Mouse (Mus musculus): Measurements from ENCODE around the gene Gfy. TPM values are rescaled to one million over a fixed set of nuclear protein-coding genes. Genes with fewer than 3 reads are reported as not detected.

The Gfy gene
- polyA plus RNA-seq, 1 experiment, result not detected

DNA sequence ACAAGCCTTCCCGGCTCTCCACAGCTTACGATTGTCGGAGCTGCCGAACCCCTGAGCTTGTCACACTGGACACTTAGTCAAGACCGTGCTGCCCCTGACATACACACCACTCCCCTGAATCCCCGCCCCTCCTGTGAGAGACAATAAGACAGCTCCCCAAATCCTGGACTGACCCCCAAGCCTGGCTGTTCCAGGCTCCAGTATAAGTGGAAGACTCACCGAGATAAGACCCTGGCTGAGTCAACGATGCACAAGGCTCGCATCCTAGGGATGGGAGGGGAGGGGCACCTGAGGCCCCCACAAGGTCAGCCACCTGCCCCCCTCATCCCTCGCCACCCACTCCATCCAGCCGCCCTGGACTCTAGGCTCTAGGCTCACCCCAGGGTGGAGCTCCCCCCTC lies 47.5 kb downstream of the Gfy start:
- H3K27me3 ChIP-seq (ENCODE audit: control insufficient read depth, insufficient read depth, low read length), result no peaks in the 10 kb centered on the region
- DNase-seq (ENCODE audit: low read depth in 1 of 2, low spot score in 2 of 2), result no peak
- H3K4me3 ChIP-seq (ENCODE audit: extremely low read depth, insufficient read depth, insufficient read length), result no peak overlapping the region
- 98% methylated on average over 11 of the region's 11 CpGs for WGBS
- no peak for TF ChIP-seq CTCF (IDR thresholded peaks at IDR 0.05; ENCODE audit: extremely low read depth, insufficient read depth, insufficient read length, insufficient replicate concordance)
- TF ChIP-seq POLR2A (IDR thresholded peaks at IDR 0.05; ENCODE audit: low read depth, low read length), result no peak
- no peak overlapping the region for H3K27ac ChIP-seq (ENCODE audit: insufficient read depth, low read length)
- H3K4me1 ChIP-seq (ENCODE audit: control insufficient read depth, insufficient read depth, insufficient read length), result peaks cover 5% of the 10 kb centered on the region; the same call in 1 of the 2 replicates
- H3K36me3 ChIP-seq (ENCODE audit: control insufficient read depth, insufficient read depth, low read length), result peaks cover 12% of the 10 kb centered on the region

DNA sequence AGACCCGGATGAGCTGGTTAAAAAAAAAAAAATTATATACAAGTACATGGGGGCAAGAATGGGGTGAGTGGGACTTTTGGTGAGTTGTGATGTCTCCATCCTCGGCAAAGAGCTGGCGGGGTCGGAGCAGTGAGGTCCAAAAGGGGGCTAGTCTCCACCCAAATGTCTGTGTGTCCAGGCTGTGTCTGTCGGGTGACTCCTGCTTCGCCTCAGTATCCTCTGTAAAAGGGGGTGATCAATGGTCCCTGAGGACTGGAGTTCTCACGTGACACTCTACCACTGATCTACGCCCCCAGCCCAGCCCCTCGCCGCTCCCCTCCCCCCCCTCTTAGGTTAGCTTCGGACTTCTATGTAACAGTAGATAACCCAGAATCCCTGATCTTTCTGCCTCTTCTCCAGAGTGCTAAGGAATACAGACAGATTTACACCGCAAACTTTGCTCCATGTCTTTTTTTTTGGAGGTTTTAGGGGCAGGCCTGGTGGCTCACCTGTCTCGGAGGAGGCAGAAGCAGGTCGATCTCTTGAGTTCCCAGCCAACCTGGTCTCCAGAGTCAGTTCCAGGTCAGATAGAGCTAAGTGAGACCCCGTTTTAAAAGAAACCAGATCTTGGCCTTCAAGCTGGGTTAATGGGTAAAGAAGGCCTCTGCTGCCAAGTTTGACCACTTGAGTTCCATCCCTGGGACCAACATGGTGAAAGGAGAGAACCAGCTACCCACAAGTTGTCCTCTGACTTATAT lies 49.4 kb downstream of the Gfy start:
- peaks cover 3% of the 10 kb centered on the region; the same call in 1 of the 2 replicates for H3K4me1 ChIP-seq (ENCODE audit: control insufficient read depth, insufficient read depth, insufficient read length)

GRCm38 (mm10) chr7:45129318-45129717 lies 50.1 kb downstream of the Gfy start:
- WGBS, result 3% methylated on average over 17 of the region's 17 CpGs
- DNase-seq (ENCODE audit: low read depth in 1 of 2, low spot score in 2 of 2), result no peak
- peaks cover 3% of the 10 kb centered on the region; the same call in 1 of the 2 replicates for H3K4me1 ChIP-seq (ENCODE audit: control insufficient read depth, insufficient read depth, insufficient read length)
- peaks cover 29% of the 10 kb centered on the region for H3K36me3 ChIP-seq (ENCODE audit: control insufficient read depth, insufficient read depth, low read length)
- H3K4me3 ChIP-seq (ENCODE audit: extremely low read depth, insufficient read depth, insufficient read length), result peak overlapping the region; percentile 60
- H3K27me3 ChIP-seq (ENCODE audit: control insufficient read depth, insufficient read depth, low read length), result no peaks in the 10 kb centered on the region
- TF ChIP-seq POLR2A (IDR thresholded peaks at IDR 0.05; ENCODE audit: low read depth, low read length) (no peak; the same call in 1 of the 2 replicates), CTCF (IDR thresholded peaks at IDR 0.05; ENCODE audit: extremely low read depth, insufficient read depth, insufficient read length, insufficient replicate concordance) (no peak)
- H3K27ac ChIP-seq (ENCODE audit: insufficient read depth, low read length), result peak overlapping the region; percentile 85

More for the DNA sequence above, 49.4 kb downstream of the Gfy start:
- DNase-seq (ENCODE audit: low read depth in 1 of 2, low spot score in 2 of 2), result no peak
- H3K4me3 ChIP-seq (ENCODE audit: extremely low read depth, insufficient read depth, insufficient read length), result no peak overlapping the region
- no peak overlapping the region for H3K27ac ChIP-seq (ENCODE audit: insufficient read depth, low read length)
- peaks cover 29% of the 10 kb centered on the region for H3K36me3 ChIP-seq (ENCODE audit: control insufficient read depth, insufficient read depth, low read length)
- TF ChIP-seq CTCF (IDR thresholded peaks at IDR 0.05; ENCODE audit: extremely low read depth, insufficient read depth, insufficient read length, insufficient replicate concordance) (no peak), POLR2A (IDR thresholded peaks at IDR 0.05; ENCODE audit: low read depth, low read length) (no peak)
- 75% methylated on average over 15 of the region's 15 CpGs for WGBS
- H3K27me3 ChIP-seq (ENCODE audit: control insufficient read depth, insufficient read depth, low read length), result no peaks in the 10 kb centered on the region

DNA sequence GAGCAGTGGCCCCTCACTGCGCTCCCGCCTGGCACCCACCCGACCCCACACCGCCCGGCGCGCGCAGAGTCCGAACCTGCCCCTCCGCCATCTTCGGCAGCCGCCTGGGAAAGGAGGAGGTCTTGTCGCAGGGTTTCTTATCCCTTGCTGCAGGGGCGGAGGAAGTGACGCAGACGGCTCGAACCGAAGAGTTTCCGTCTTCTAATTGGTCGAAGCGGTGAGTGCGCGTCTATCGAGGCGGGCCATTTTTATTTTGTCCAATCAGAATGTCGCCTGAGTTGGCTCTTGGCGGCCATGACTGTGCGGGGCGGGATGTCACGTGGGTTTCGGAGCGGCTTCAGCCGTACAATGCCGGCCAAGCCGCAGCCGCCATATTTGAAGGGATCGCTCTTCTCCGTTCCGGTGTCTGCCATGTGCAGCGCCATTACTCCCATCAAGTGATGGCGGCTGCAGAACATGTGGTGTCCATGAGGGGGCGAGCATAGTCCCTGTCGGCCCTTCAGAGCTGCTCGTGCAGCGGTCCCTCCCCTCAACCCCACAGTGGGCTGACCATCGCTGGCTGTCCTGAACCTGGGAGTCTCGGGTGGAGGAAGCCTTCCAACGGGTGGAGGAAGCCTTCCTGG lies 50.6 kb downstream of the Gfy start, which contains the start of gene Rpl13a:
Gene Rpl13a, minus strand, starts transcription at position 138 of the 623 bp plus-strand sequence.
- peak; percentile 97 to 99 for DNase-seq (ENCODE audit: low read depth in 1 of 2, low spot score in 2 of 2)
- H3K4me3 ChIP-seq (ENCODE audit: extremely low read depth, insufficient read depth, insufficient read length), result peak within 1 kb of the TSS; percentile 91
- H3K27ac ChIP-seq (ENCODE audit: insufficient read depth, low read length), result peak within 1 kb of the TSS; percentile 88
- peaks cover 29% of the 10 kb centered on the region for H3K36me3 ChIP-seq (ENCODE audit: control insufficient read depth, insufficient read depth, low read length)
- WGBS, result under 1% methylated on average over 47 of the region's 48 CpGs
- no peaks in the 10 kb centered on the region for H3K27me3 ChIP-seq (ENCODE audit: control insufficient read depth, insufficient read depth, low read length)
- H3K4me1 ChIP-seq (ENCODE audit: control insufficient read depth, insufficient read depth, insufficient read length), result peaks cover 3% of the 10 kb centered on the region; the same call in 1 of the 2 replicates
- peak; percentile 97 for TF ChIP-seq POLR2A (IDR thresholded peaks at IDR 0.05; ENCODE audit: low read depth, low read length)
- TF ChIP-seq CTCF (IDR thresholded peaks at IDR 0.05; ENCODE audit: extremely low read depth, insufficient read depth, insufficient read length, insufficient replicate concordance), result peak; percentile 79; the same call in 1 of the 2 replicates

DNA sequence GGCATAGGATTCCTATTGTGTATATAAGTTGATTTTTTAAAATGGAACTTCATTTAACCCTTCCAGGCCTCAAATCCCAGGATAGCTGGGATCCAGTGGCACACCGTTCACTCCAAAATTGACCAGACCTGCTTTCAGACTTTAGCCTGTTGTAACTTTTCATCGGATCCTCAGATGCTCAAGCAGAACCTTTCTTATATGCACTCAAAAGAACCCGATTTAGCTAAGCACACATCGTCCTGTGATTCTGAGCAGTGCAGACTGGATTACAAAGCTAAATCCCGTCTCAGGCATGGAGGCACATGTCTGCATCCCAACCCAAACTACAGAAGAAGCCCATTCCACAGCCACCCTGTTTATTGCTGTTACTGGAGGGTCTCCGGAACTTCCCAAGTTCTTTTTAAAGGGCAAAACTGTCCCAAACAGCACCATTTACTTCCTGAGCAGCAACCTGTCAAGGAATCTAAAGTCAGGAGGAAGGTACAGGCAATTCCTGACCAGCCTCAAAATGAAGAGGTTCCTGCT lies 51.6 kb downstream of the Gfy start:
- no peaks in the 10 kb centered on the region for H3K27me3 ChIP-seq (ENCODE audit: control insufficient read depth, insufficient read depth, low read length)
- 3% methylated on average over 6 of the region's 6 CpGs for WGBS
- peak overlapping the region; percentile 91 for H3K4me3 ChIP-seq (ENCODE audit: extremely low read depth, insufficient read depth, insufficient read length)
- H3K36me3 ChIP-seq (ENCODE audit: control insufficient read depth, insufficient read depth, low read length), result peaks cover 32% of the 10 kb centered on the region
- TF ChIP-seq POLR2A (IDR thresholded peaks at IDR 0.05; ENCODE audit: low read depth, low read length) (no peak), CTCF (IDR thresholded peaks at IDR 0.05; ENCODE audit: extremely low read depth, insufficient read depth, insufficient read length, insufficient replicate concordance) (no peak)
- no peak for DNase-seq (ENCODE audit: low read depth in 1 of 2, low spot score in 2 of 2)
- H3K4me1 ChIP-seq (ENCODE audit: control insufficient read depth, insufficient read depth, insufficient read length), result peaks cover 3% of the 10 kb centered on the region; the same call in 1 of the 2 replicates
- peak overlapping the region; percentile 88 for H3K27ac ChIP-seq (ENCODE audit: insufficient read depth, low read length)

GRCm38 (mm10) chr7:45126844-45127699 lies 52.3 kb downstream of the Gfy start:
- Histone ChIP-seq H3K4me1 (ENCODE audit: control insufficient read depth, insufficient read depth, insufficient read length) (peaks cover 3% of the 10 kb centered on the region; the same call in 1 of the 2 replicates), H3K4me3 (ENCODE audit: extremely low read depth, insufficient read depth, insufficient read length) (peak overlapping the region; percentile 91), H3K27me3 (ENCODE audit: control insufficient read depth, insufficient read depth, low read length) (no peaks in the 10 kb centered on the region), H3K36me3 (ENCODE audit: control insufficient read depth, insufficient read depth, low read length) (peaks cover 35% of the 10 kb centered on the region), H3K27ac (ENCODE audit: insufficient read depth, low read length) (0 out of 2 replicates have a peak overlapping the region, but pooled peaks have one; percentile 14)
- TF ChIP-seq CTCF (IDR thresholded peaks at IDR 0.05; ENCODE audit: extremely low read depth, insufficient read depth, insufficient read length, insufficient replicate concordance) (no peak), POLR2A (IDR thresholded peaks at IDR 0.05; ENCODE audit: low read depth, low read length) (no peak)
- 45% methylated on average over 21 of the region's 21 CpGs for WGBS
- no peak for DNase-seq (ENCODE audit: low read depth in 1 of 2, low spot score in 2 of 2)

Other genes with a start within 250 kb of the Gfy start
- gene Tsks, start 236.4 kb downstream of the Gfy start, polyA plus RNA-seq (2012; rRNA removed), result not detected in 2 replicates
- 4.8 and 6.1 TPM in 2 replicates for gene Cpt1c, start 204.7 kb downstream of the Gfy start, polyA plus RNA-seq (2012; rRNA removed)
- 109 and 112 TPM in 2 replicates for gene Prmt1, start 193.0 kb downstream of the Gfy start, polyA plus RNA-seq (2012; rRNA removed)
- 134 and 147 TPM in 2 replicates for gene Irf3, start 181.9 kb downstream of the Gfy start, polyA plus RNA-seq (2012; rRNA removed)
- 33.2 and 38.5 TPM in 2 replicates for gene Bcl2l12, start 180.9 kb downstream of the Gfy start, polyA plus RNA-seq (2012; rRNA removed)
- gene Scaf1, start 163.2 kb downstream of the Gfy start, polyA plus RNA-seq (2012; rRNA removed), result 59.0 and 65.4 TPM in 2 replicates
- 55.1 and 65.1 TPM in 2 replicates for gene Rras, start 161.6 kb downstream of the Gfy start, polyA plus RNA-seq (2012; rRNA removed)
- gene Prr12, start 126.7 kb downstream of the Gfy start, polyA plus RNA-seq (2012; rRNA removed), result 16.1 TPM in 2 replicates
- gene Nosip, start 117.1 kb downstream of the Gfy start, polyA plus RNA-seq (2012; rRNA removed), result 67.9 and 95.7 TPM in 2 replicates
- gene Prrg2, start 116.9 kb downstream of the Gfy start, polyA plus RNA-seq (2012; rRNA removed), result 19.9 and 27.6 TPM in 2 replicates
- gene Rcn3, start 87.3 kb downstream of the Gfy start, polyA plus RNA-seq (2012; rRNA removed), result 96.5 and 100 TPM in 2 replicates
- gene Fcgrt, start 75.7 kb downstream of the Gfy start, polyA plus RNA-seq (2012; rRNA removed), result 64.4 and 75.4 TPM in 2 replicates
- gene Rps11, start 55.1 kb downstream of the Gfy start, polyA plus RNA-seq (2012; rRNA removed), result 273 and 325 TPM in 2 replicates
- gene Rpl13a, start 50.8 kb downstream of the Gfy start, polyA plus RNA-seq (2012; rRNA removed), result 1,860 and 2,797 TPM in 2 replicates
- gene Gm45713, start 43.3 kb downstream of the Gfy start, polyA plus RNA-seq (2012; rRNA removed), result 0.28 and 0.70 TPM in 2 replicates
- 183 and 197 TPM in 2 replicates for gene Flt3l, start 43.1 kb downstream of the Gfy start, polyA plus RNA-seq (2012; rRNA removed)
- gene Pih1d1, start 25.3 kb downstream of the Gfy start, polyA plus RNA-seq (2012; rRNA removed), result 45.2 and 48.7 TPM in 2 replicates
- gene Aldh16a1, start 25.0 kb downstream of the Gfy start, polyA plus RNA-seq (2012; rRNA removed), result 93.0 and 114 TPM in 2 replicates
- 0.05 and 0.06 TPM in 2 replicates for gene Slc17a7, start 15.6 kb downstream of the Gfy start, polyA plus RNA-seq (2012; rRNA removed)
- gene Pth2, start 1.4 kb upstream of the Gfy start, polyA plus RNA-seq (2012; rRNA removed), result not detected in 2 replicates
- 0.16 and 0.20 TPM in 2 replicates for gene Ccdc155, start 25.3 kb upstream of the Gfy start, polyA plus RNA-seq (2012; rRNA removed)
- gene Dkkl1, start 32.6 kb upstream of the Gfy start, polyA plus RNA-seq (2012; rRNA removed), result 2.1 and 2.8 TPM in 2 replicates
- gene Tead2, start 36.2 kb upstream of the Gfy start, polyA plus RNA-seq (2012; rRNA removed), result 10.6 and 12.1 TPM in 2 replicates
- gene Cd37, start 59.5 kb upstream of the Gfy start, polyA plus RNA-seq (2012; rRNA removed), result 1,116 and 1,582 TPM in 2 replicates
- gene Slc6a16, start 61.5 kb upstream of the Gfy start, polyA plus RNA-seq (2012; rRNA removed), result not detected in 2 replicates
- gene Slc6a21, start 97.9 kb upstream of the Gfy start, polyA plus RNA-seq (2012; rRNA removed), result 0.27 and 0.43 TPM in 2 replicates
- 7.9 and 10.0 TPM in 2 replicates for gene Trpm4, start 154.2 kb upstream of the Gfy start, polyA plus RNA-seq (2012; rRNA removed)
- gene Hrc, start 155.7 kb upstream of the Gfy start, polyA plus RNA-seq (2012; rRNA removed), result 0.04 and 0.09 TPM in 2 replicates
- 0.22 and 0.27 TPM in 2 replicates for gene Ppfia3, start 187.4 kb upstream of the Gfy start, polyA plus RNA-seq (2012; rRNA removed)
- 0.90 and 2.1 TPM in 2 replicates for gene Lin7b, start 191.0 kb upstream of the Gfy start, polyA plus RNA-seq (2012; rRNA removed)
- 273 and 277 TPM in 2 replicates for gene Snrnp70, start 216.2 kb upstream of the Gfy start, polyA plus RNA-seq (2012; rRNA removed)
- 0.04 and 0.05 TPM in 2 replicates for gene Kcna7, start 226.1 kb upstream of the Gfy start, polyA plus RNA-seq (2012; rRNA removed)
- gene Ntf5, start 234.1 kb upstream of the Gfy start, polyA plus RNA-seq (2012; rRNA removed), result 0.12 and 0.33 TPM in 2 replicates
- gene Lhb, start 241.3 kb upstream of the Gfy start, polyA plus RNA-seq (2012; rRNA removed), result not detected in 2 replicates

All from spleen, adult 2 months (tissue).